Mouse (Mus musculus) spleen, adult 18-20 months (tissue): ENCODE data around the gene RPS10-NUDT3.
"Not testable (repeated sequence)": the region's sequence is repeated elsewhere in the genome, so short reads cannot be mapped to it uniquely, and the experiment has no call there.

Experiments used
- DNase-seq, 2 experiments: peaks; one replicate each; pipeline ENCODE4 v3.0.0; 2022; ENCODE audit warnings: mixed read lengths in 2 of 2

The RPS10-NUDT3 gene

GRCm38 (mm10) chr17:27639851-27640250 is 4.8 kb upstream of the RPS10-NUDT3 start:
- DNase-seq, result not testable (repeated sequence)

GRCm38 (mm10) chr17:27638921-27639332 is 3.9 kb upstream of the RPS10-NUDT3 start:
- DNase-seq, result peak in 1 of 2 experiments; percentile 43

- DNase-seq, result no peak
Observed at GRCm38 (mm10) chr17:27637333-27637732, 2.3 kb upstream of the RPS10-NUDT3 start.

- no peak for DNase-seq
Observed at GRCm38 (mm10) chr17:27636132-27637020, 1.4 kb upstream of the RPS10-NUDT3 start, which contains the start of gene Rps10. Rps10 (minus strand) TSS chr17:27636669.

- DNase-seq, result not testable (repeated sequence)
Observed at GRCm38 (mm10) chr17:27635575-27635903, 517 bp upstream of the RPS10-NUDT3 start.

- DNase-seq, result peak; percentile 61 to 86
Observed at GRCm38 (mm10) chr17:27629249-27630020, 5.6 kb downstream of the RPS10-NUDT3 start.

GRCm38 (mm10) chr17:27628376-27628775 is 6.6 kb downstream of the RPS10-NUDT3 start:
- DNase-seq, result no peak

- DNase-seq, result no peak
Observed at GRCm38 (mm10) chr17:27627451-27627850, 7.6 kb downstream of the RPS10-NUDT3 start.

- DNase-seq, result no peak
Observed at GRCm38 (mm10) chr17:27626681-27627080, 8.3 kb downstream of the RPS10-NUDT3 start.

GRCm38 (mm10) chr17:27625455-27626251 is 9.4 kb downstream of the RPS10-NUDT3 start:
- DNase-seq, result no peak

- peak; percentile 84 to 88 for DNase-seq
Observed at GRCm38 (mm10) chr17:27623360-27624326, 11.4 kb downstream of the RPS10-NUDT3 start, which contains the start of gene Nudt3. Nudt3 (minus strand) TSS chr17:27623495.

- DNase-seq, result peak; percentile 20 to 42
Observed at GRCm38 (mm10) chr17:27622611-27623359, 12.2 kb downstream of the RPS10-NUDT3 start.

- no peak for DNase-seq
Observed at GRCm38 (mm10) chr17:27621705-27622531, 13.1 kb downstream of the RPS10-NUDT3 start.

GRCm38 (mm10) chr17:27621161-27621560 is 13.9 kb downstream of the RPS10-NUDT3 start:
- no peak for DNase-seq

GRCm38 (mm10) chr17:27615388-27615787 is 19.6 kb downstream of the RPS10-NUDT3 start:
- DNase-seq, result no peak

- DNase-seq, result no peak
Observed at GRCm38 (mm10) chr17:27613016-27613415, 22.0 kb downstream of the RPS10-NUDT3 start.

GRCm38 (mm10) chr17:27611994-27612393 is 23.0 kb downstream of the RPS10-NUDT3 start:
- DNase-seq, result no peak

- DNase-seq, result no peak
Observed at GRCm38 (mm10) chr17:27611519-27611884, 23.5 kb downstream of the RPS10-NUDT3 start.

- no peak for DNase-seq
Observed at GRCm38 (mm10) chr17:27610679-27611518, 24.1 kb downstream of the RPS10-NUDT3 start.
